Mouse (Mus musculus): Measurements from ENCODE around the gene Ranbp2.

- TF ChIP-seq CTCF (IDR thresholded peaks at IDR 0.05; ENCODE audit: extremely low read depth, insufficient read length, insufficient replicate concordance, low read depth, low read length) (no peak), POLR2A (IDR thresholded peaks at IDR 0.05; ENCODE audit: low read depth, low read length) (no peak)
Measured at GRCm38 (mm10) chr10:58532177-58532576, 85.5 kb downstream of the Ranbp2 start.

Measured in small intestine, adult 2 months (tissue).